Mouse (Mus musculus) central nervous system, embryonic 18 days (tissue): ENCODE data around the gene Tmem222. TPM values are rescaled to one million over a fixed set of nuclear protein-coding genes. Genes with fewer than 3 reads are reported as not detected.

Experiments
- polyA plus RNA-seq: library from polyadenylated mRNA; depleted of rRNA; stranded (reverse); fragments of >200 nt; gene quantifications from 2 replicates; pipeline ENCODE4 v1.2.3, GENCODE M21; 2012; rRNA removed

Gene Tmem222
- 146 TPM in 2 replicates for polyA plus RNA-seq

DNA sequence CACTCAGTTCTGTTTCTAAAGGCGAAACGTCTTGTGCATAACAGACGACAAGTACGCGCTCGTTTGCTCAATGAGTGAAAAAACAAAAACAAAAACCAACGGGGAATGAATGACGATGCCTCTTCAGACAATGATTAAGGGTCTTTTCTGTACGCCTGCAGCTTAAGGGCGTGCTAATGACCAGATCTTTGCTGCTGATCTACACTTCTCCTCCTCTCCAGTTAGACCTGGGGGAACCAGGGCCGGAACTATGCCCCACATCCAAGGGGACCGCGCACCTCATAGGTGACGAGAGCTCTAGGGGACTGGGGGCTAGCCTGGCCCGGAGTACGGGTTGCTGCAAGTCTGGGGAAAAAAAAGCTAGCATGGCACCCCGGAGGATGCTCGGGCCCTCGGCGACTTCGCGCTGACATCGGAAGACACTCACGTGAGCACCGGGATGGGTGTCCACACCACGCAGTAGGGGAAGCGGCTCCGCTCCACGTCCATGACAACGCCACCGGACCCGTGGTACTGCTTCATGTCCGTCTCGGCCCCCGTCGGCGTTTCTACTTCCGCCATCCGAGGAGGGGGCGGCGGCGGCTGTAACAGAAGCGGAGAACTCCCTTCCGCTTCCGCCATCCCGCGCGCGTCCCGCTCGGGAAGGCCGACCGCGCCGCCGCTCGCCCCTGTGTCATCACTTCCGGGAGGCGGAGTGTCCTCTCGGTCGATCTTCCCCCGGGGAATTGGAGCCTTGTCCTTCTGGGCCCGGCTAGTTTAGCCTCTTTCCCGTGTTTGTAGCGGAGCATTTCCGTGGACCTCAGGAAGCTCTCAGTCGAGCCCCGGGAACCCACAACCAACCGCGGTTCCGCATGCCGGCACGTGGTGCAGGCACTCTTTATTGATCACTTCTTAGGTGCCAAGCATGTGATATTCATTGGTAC lies at the start of gene Tmem222:
Gene Tmem222, minus strand, starts transcription at position 689 of the 923 bp plus-strand sequence.

DNA sequence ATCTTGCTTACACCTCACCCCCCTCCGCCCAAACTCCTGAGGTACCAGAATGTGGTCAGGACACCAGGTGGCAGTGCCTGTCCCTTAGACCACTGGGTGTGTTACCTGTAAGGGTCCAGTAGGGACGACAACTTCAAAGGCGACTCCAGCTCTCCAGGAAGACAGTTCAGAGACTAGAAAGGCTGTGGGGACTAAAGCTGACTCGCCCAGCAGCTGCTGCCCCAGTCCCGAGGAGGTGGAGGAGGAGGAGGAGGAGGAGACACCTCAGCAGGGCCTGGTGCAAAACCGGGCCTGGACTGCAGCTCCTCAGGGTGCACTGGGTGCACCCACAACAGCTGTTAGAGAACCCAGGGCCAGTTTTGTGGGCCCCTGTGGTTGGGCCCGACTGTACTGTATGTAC lies 14.7 kb downstream of the Tmem222 start, which contains the start of gene Sytl1:
Gene Sytl1, minus strand, starts transcription at position 232 of the 400 bp plus-strand sequence.

DNA sequence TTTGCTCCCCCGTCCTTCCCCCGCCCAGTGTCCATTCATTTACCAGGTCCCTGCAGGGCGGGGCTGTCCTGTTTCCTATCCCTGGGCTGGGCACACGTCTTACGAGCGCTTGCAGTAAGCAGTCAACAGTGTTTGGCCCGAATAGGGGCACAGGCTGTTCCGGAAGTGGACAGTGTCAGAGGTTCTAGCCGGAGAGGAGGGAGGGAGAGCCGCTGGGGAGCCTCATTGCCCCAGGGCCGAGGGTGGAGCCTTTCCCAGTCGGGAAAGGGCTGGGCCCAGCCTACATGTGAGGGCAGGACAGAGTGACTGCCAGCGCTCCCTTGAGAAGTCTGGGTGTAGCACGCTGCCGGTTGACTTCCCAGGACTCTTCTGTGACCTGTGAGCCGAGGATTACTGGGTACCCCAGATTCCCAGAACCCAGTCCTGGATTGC lies 37.1 kb downstream of the Tmem222 start, which contains the start of gene Map3k6:
Gene Map3k6, plus strand, starts transcription at position 329 of the 432 bp plus-strand sequence.

Other genes with a start within 250 kb of the Tmem222 start
- 11.7 and 13.8 TPM in 2 replicates for gene Wasf2, start 147.3 kb downstream of the Tmem222 start, polyA plus RNA-seq
- 3.6 and 3.8 TPM in 2 replicates for gene Cd164l2, start 65.7 kb downstream of the Tmem222 start, polyA plus RNA-seq
- gene Gpr3, start 65.3 kb downstream of the Tmem222 start, polyA plus RNA-seq, result 2.9 and 3.7 TPM in 2 replicates
- gene Map3k6, start 37.0 kb downstream of the Tmem222 start, polyA plus RNA-seq, result 5.0 and 6.2 TPM in 2 replicates
- 0.88 and 1.4 TPM in 2 replicates for gene Sytl1, start 14.7 kb downstream of the Tmem222 start, polyA plus RNA-seq
- gene Wdtc1, start 75.7 kb upstream of the Tmem222 start, polyA plus RNA-seq, result 28.2 and 33.2 TPM in 2 replicates
- gene Slc9a1, start 91.9 kb upstream of the Tmem222 start, polyA plus RNA-seq, result 20.3 and 24.4 TPM in 2 replicates
- gene Tent5b, start 202.3 kb upstream of the Tmem222 start, polyA plus RNA-seq, result 0.13 and 0.73 TPM in 2 replicates
- 20.9 and 22.1 TPM in 2 replicates for gene Trnp1, start 220.8 kb upstream of the Tmem222 start, polyA plus RNA-seq
- 0.10 and 0.15 TPM in 2 replicates for gene Kdf1, start 241.2 kb upstream of the Tmem222 start, polyA plus RNA-seq